Mouse (Mus musculus) MEL (cell line): Measurements from ENCODE around the gene Rhog. TPM values are rescaled to one million over a fixed set of nuclear protein-coding genes. Genes with fewer than 3 reads are reported as not detected.

ENCODE experiments used
- DNase-seq: peaks from one replicate; pipeline ENCODE4 v3.0.0; 2011; ENCODE audit warnings: low read depth, low spot score
- H3K27ac ChIP-seq: 2 replicates; pipeline ENCODE4 v1.5.1; 2012; ENCODE audit warnings: low read depth, mild to moderate bottlenecking, control low read depth, low read length, moderate library complexity; ENCODE audit not compliant: control insufficient read depth
- H3K27me3 ChIP-seq, 2 experiments: fragments of 150-350 bp in 1 of 2; sonication (generic) in 1 of 2; 2 replicates each; pipeline ENCODE4 v1.6.1; 2012; ENCODE audit warnings: low read length in 2 of 2, mild to moderate bottlenecking in 2 of 2, improper control_type of control experiment in 1 of 2, moderate library complexity in 1 of 2; ENCODE audit not compliant: insufficient read depth in 2 of 2, control insufficient read depth in 1 of 2
- H3K36me3 ChIP-seq, 2 experiments: 2 replicates each; pipeline ENCODE4 v1.6.1; 2012 to 2014; ENCODE audit warnings: low read length in 2 of 2, improper control_type of control experiment in 1 of 2, inconsistent platforms in 1 of 2, mild to moderate bottlenecking in 1 of 2; ENCODE audit not compliant: insufficient read depth in 2 of 2, control insufficient read depth in 1 of 2
- H3K4me1 ChIP-seq, 2 experiments: fragments of 150-350 bp in 1 of 2; sonication (generic) in 1 of 2; 2 replicates each; pipeline ENCODE4 v1.6.1; 2012; ENCODE audit warnings: low read length in 2 of 2, improper control_type of control experiment in 1 of 2, mild to moderate bottlenecking in 1 of 2; ENCODE audit not compliant: insufficient read depth in 2 of 2, control insufficient read depth in 1 of 2
- H3K4me3 ChIP-seq, 2 experiments: fragments of 150-350 bp in 1 of 2; sonication (generic) in 1 of 2; 2 replicates each; pipeline ENCODE4 v1.5.1; 2012; ENCODE audit warnings: low read depth in 2 of 2, low read length in 2 of 2, mild to moderate bottlenecking in 2 of 2, moderate library complexity in 2 of 2, control low read depth in 1 of 2, improper control_type of control experiment in 1 of 2; ENCODE audit not compliant: control insufficient read depth in 1 of 2, insufficient read depth in 1 of 2
- H3K79me2 ChIP-seq: 2 replicates; pipeline ENCODE4 v1.6.1; 2012; ENCODE audit warnings: mild to moderate bottlenecking, low read length, moderate library complexity; ENCODE audit not compliant: control insufficient read depth, poor library complexity, insufficient read depth
- H3K9ac ChIP-seq: 2 replicates; pipeline ENCODE4 v1.6.1; 2012; ENCODE audit warnings: low read depth, mild to moderate bottlenecking, control low read depth, low read length, moderate library complexity; ENCODE audit not compliant: control insufficient read depth, poor library complexity, severe bottlenecking
- H3K9me3 ChIP-seq: fragments of 150-350 bp; sonication (generic); replicated peaks from 2 replicates; pipeline ENCODE4 v1.6.1; 2012; ENCODE audit warnings: mild to moderate bottlenecking, low read length, improper control_type of control experiment, moderate library complexity; ENCODE audit not compliant: insufficient read depth
- BHLHE40 ChIP-seq: IDR thresholded peaks from 2 replicates; pipeline ENCODE4 v1.6.1; 2012; ENCODE audit warnings: low read depth, mild to moderate bottlenecking, inconsistent platforms, low read length, improper control_type of control experiment, borderline replicate concordance
- CHD2 ChIP-seq: IDR thresholded peaks from 2 replicates; pipeline ENCODE4 v1.6.1; 2011; ENCODE audit warnings: low read length, improper control_type of control experiment
- CTCF ChIP-seq, 3 experiments: IDR thresholded peaks in 2 of 3; conservative IDR thresholded peaks in 1 of 3; 2 replicates each; pipeline ENCODE4 v1.5.1; 2011 to 2012; ENCODE audit warnings: low read length in 3 of 3, low read depth in 2 of 3, mild to moderate bottlenecking in 2 of 3, improper control_type of control experiment in 1 of 3, inconsistent platforms in 1 of 3, mixed read lengths in 1 of 3, moderate library complexity in 1 of 3; ENCODE audit not compliant: control insufficient read depth in 1 of 3, insufficient read depth in 1 of 3, poor library complexity in 1 of 3, severe bottlenecking in 1 of 3
- EP300 ChIP-seq, 2 experiments: IDR thresholded peaks; 2 replicates each; pipeline ENCODE4 v1.6.1; 2011; ENCODE audit warnings: improper control_type of control experiment in 2 of 2, low read length in 2 of 2, low read depth in 1 of 2, mild to moderate bottlenecking in 1 of 2
- HCFC1 ChIP-seq: IDR thresholded peaks from 2 replicates; pipeline ENCODE4 v1.6.1; 2012; ENCODE audit warnings: low read depth, mild to moderate bottlenecking, inconsistent platforms, low read length, improper control_type of control experiment, moderate library complexity
- MAFK ChIP-seq: IDR thresholded peaks from 2 replicates; pipeline ENCODE4 v1.6.1; 2011; ENCODE audit warnings: low read depth, mild to moderate bottlenecking, low read length, improper control_type of control experiment, borderline replicate concordance
- MAX ChIP-seq: IDR thresholded peaks from 2 replicates; pipeline ENCODE4 v1.6.1; 2011; ENCODE audit warnings: low read length, improper control_type of control experiment
- MEF2A ChIP-seq: IDR thresholded peaks from 2 replicates; pipeline ENCODE4 v1.6.1; 2014; ENCODE audit warnings: low read depth, mild to moderate bottlenecking, inconsistent platforms, low read length, improper control_type of control experiment; ENCODE audit not compliant: poor library complexity, insufficient replicate concordance, severe bottlenecking; ENCODE audit errors: extremely low read depth
- MYC ChIP-seq: IDR thresholded peaks from 2 replicates; pipeline ENCODE4 v1.6.1; 2011; ENCODE audit warnings: low read depth, mild to moderate bottlenecking, low read length, improper control_type of control experiment, moderate library complexity
- NELFE ChIP-seq: IDR thresholded peaks from 2 replicates; pipeline ENCODE4 v1.6.1; 2011; ENCODE audit warnings: low read depth, low read length, improper control_type of control experiment
- POLR2AphosphoS5 ChIP-seq: IDR thresholded peaks from 2 replicates; pipeline ENCODE4 v1.6.1; 2012; ENCODE audit warnings: low read depth, borderline replicate concordance, mild to moderate bottlenecking, inconsistent platforms, low read length, moderate library complexity, mixed read lengths
- RAD21 ChIP-seq: IDR thresholded peaks from 2 replicates; pipeline ENCODE4 v1.6.1; 2011; ENCODE audit warnings: mild to moderate bottlenecking, low read depth, low read length, improper control_type of control experiment
- RCOR1 ChIP-seq: IDR thresholded peaks from 2 replicates; pipeline ENCODE4 v1.6.1; 2012; ENCODE audit warnings: low read depth, mild to moderate bottlenecking, inconsistent platforms, low read length, improper control_type of control experiment
- SIN3A ChIP-seq: IDR thresholded peaks from 2 replicates; pipeline ENCODE4 v1.6.1; 2012; ENCODE audit warnings: low read length, improper control_type of control experiment, inconsistent platforms
- SMC3 ChIP-seq: IDR thresholded peaks from 2 replicates; pipeline ENCODE4 v1.6.1; 2011; ENCODE audit warnings: low read depth, low read length, improper control_type of control experiment
- TAL1 ChIP-seq: IDR thresholded peaks from 2 replicates; pipeline ENCODE4 v1.6.1; 2012; ENCODE audit warnings: mild to moderate bottlenecking, inconsistent platforms, low read length, moderate library complexity, mixed read lengths
- TBP ChIP-seq: IDR thresholded peaks from 2 replicates; pipeline ENCODE4 v1.8.0; 2011; ENCODE audit warnings: low read depth, low read length, improper control_type of control experiment
- USF1 ChIP-seq: IDR thresholded peaks from 2 replicates; pipeline ENCODE4 v1.6.1; 2014; ENCODE audit warnings: low read depth, mild to moderate bottlenecking, inconsistent platforms, low read length, improper control_type of control experiment, moderate library complexity
- USF2 ChIP-seq, 2 experiments: IDR thresholded peaks; 2 replicates each; pipeline ENCODE4 v1.6.1; 2011 to 2012; ENCODE audit warnings: improper control_type of control experiment in 2 of 2, low read length in 2 of 2, borderline replicate concordance in 1 of 2, inconsistent platforms in 1 of 2, low read depth in 1 of 2, mild to moderate bottlenecking in 1 of 2; ENCODE audit not compliant: insufficient read depth in 1 of 2
- ZKSCAN1 ChIP-seq: IDR thresholded peaks from 2 replicates; pipeline ENCODE4 v1.6.1; 2012; ENCODE audit warnings: low read depth, mild to moderate bottlenecking, inconsistent platforms, low read length, improper control_type of control experiment, moderate library complexity
- ZMIZ1 ChIP-seq: IDR thresholded peaks from 2 replicates; pipeline ENCODE4 v1.6.1; 2012; ENCODE audit warnings: low read depth, mild to moderate bottlenecking, inconsistent platforms, low read length, improper control_type of control experiment, moderate library complexity
- ZNF384 ChIP-seq: IDR thresholded peaks from 2 replicates; pipeline ENCODE4 v1.6.1; 2012; ENCODE audit warnings: low read depth, mild to moderate bottlenecking, inconsistent platforms, low read length, improper control_type of control experiment
- polyA plus RNA-seq, 2 experiments: library from polyadenylated mRNA; stranded (reverse) in 1 of 2; unstranded in 1 of 2; fragments of >175 nt in 1 of 2; fragments of >200 nt in 1 of 2; gene quantifications; 2 replicates each; pipeline versions ENCODE4 v1.2.1 to v1.2.4; 2012; ENCODE audit warnings: low replicate concordance in 2 of 2, low read depth in 1 of 2; ENCODE audit not compliant: insufficient read length in 2 of 2, insufficient read depth in 1 of 2, missing spikeins in 1 of 2
- total RNA-seq: library from RNA; depleted of rRNA; stranded (reverse); fragments of 300-350 nt; gene quantifications from 2 replicates; pipeline ENCODE4 v1.2.3, GENCODE M21; 2012

Rhog gene
- total and polyA plus RNA-seq, 3 experiments, result 24.1 to 425 (median 347) TPM

DNA sequence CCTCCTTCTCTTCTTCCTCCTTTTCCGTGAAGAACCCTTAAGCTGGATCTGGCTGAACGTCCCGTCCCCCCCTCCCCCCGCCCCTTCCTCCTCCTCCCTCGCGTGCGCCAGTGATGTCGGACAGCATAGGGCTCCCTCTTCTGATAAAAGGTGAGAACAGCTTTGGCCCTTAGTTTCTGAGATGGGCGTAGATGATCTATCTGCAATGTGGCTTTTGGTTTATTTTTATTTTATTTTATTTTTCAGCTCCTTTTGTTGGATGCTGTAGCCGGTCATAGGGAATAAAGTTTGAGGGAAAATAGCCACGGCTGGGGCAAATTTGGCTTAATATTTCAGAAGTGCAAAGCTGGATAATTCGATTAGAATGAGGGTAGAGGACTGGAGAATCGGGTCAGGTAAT, 33.5 kb downstream of the Rhog start (continued):
- TF ChIP-seq USF2 (IDR thresholded peaks at IDR 0.05; ENCODE audit: borderline replicate concordance in 1 of 2, insufficient read depth in 1 of 2, low read depth in 1 of 2, low read length in 2 of 2), result no peak
- TF ChIP-seq ZMIZ1, result no peak
- peak; percentile 54 for TF ChIP-seq SIN3A
- no peak for TF ChIP-seq ZNF384
- TF ChIP-seq HCFC1, result 0 out of 2 replicates have a peak, but pooled peaks have one; percentile 24
- 0 out of 2 replicates have a peak, but pooled peaks have one; percentile 65 for TF ChIP-seq ZKSCAN1
- TF ChIP-seq USF1, result no peak

DNA sequence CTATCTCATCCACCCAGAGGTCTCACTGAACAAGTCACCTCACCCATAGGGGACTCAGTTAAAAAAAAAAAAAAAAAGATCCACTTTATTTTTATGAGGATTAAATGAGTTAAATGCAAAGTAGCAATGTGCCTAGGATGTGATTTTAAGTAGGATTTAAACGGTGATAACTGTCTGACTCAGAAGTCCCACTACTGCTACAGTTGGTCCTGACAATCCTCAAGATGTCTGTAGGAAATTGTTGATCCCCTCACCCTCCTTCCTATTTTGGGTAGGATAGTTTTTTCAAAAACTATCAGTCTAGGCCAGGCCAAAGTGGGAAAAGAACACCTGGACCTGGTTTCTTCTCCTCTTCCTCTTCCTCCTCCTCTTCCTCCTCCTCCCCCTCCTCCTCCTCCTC, 34.0 kb downstream of the Rhog start:
- no peak overlapping the region for H3K9ac ChIP-seq
- peak overlapping the region in 1 of 2 experiments; percentile 20; a peak in 1 of 4 replicates for H3K4me3 ChIP-seq
- peak; percentile 33 for DNase-seq
- TF ChIP-seq TAL1 (no peak), MYC (0 out of 2 replicates have a peak, but pooled peaks have one; percentile 5), TBP (no peak), MEF2A (no peak), MAFK (no peak), ZNF384 (peak; percentile 51; the same call in 1 of the 2 replicates)
- H3K27me3 ChIP-seq, result no peaks in the 10 kb centered on the region
- H3K27ac ChIP-seq, result no peak overlapping the region
- H3K4me1 ChIP-seq, result peaks cover 0 to 9% of the 10 kb centered on the region in 2 experiments; a peak in 2 of 4 replicates
- peaks cover 3% of the 10 kb centered on the region for H3K79me2 ChIP-seq
- peaks cover 0 to 11% of the 10 kb centered on the region in 2 experiments; a peak in 2 of 4 replicates for H3K36me3 ChIP-seq
- no peaks in the 10 kb centered on the region for H3K9me3 ChIP-seq

DNA sequence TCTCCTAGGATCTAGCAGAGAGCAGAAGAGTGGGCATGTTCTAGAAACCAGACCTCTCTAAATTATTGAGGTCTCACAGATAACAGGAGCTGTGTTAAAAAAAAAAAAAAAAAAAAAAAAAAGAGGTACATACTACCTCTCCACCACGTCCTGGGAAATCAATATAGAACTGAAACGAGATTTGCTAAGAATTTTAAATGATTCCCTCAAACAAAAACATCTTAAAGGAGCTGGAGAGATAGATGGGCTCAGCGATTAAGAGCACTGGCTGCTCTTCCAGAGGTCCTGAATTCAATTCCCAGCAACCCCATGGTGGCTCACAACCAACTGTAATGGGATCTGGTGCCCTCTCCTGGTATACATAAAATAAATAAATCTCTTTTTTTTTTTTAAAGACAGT, 44.8 kb downstream of the Rhog start:
- Histone ChIP-seq H3K9me3 (no peaks in the 10 kb centered on the region), H3K4me3 (peak overlapping the region; percentile 77 to 78), H3K79me2 (peaks cover 25% of the 10 kb centered on the region), H3K36me3 (peaks cover 8 to 31% of the 10 kb centered on the region in 2 experiments; a peak in 3 of 4 replicates), H3K9ac (peak overlapping the region; percentile 71)
- TF ChIP-seq CTCF (IDR thresholded peaks at IDR 0.05 in 2 of 3, conservative IDR thresholded peaks at IDR 0.05 in 1 of 3; ENCODE audit: control insufficient read depth in 1 of 3, insufficient read depth in 1 of 3, low read depth in 2 of 3, low read length in 3 of 3, poor library complexity in 1 of 3, severe bottlenecking in 1 of 3) (peak; percentile 13 to 44 (median 16); a peak in 3 of 6 replicates), RCOR1 (no peak), POLR2AphosphoS5 (no peak), BHLHE40 (no peak), NELFE (no peak), SMC3 (peak; percentile 37), MAX (no peak), ZMIZ1 (no peak), SIN3A (no peak), RAD21 (peak; percentile 35), HCFC1 (no peak), EP300 (IDR thresholded peaks at IDR 0.05; ENCODE audit: low read depth in 1 of 2, low read length in 2 of 2) (no peak), TBP (no peak), ZNF384 (peak; percentile 91), CHD2 (no peak), ZKSCAN1 (no peak)
- TF ChIP-seq, all 39 proteins: peak for 4
- peak; percentile 44 for DNase-seq
- Histone ChIP-seq H3K27me3 (no peaks in the 10 kb centered on the region), H3K4me1 (peaks cover 2 to 11% of the 10 kb centered on the region in 2 experiments; a peak in 2 of 4 replicates), H3K27ac (peak overlapping the region; percentile 70)
